Mouse (Mus musculus): ENCODE measurements at regions not wholly inside any gene's neighbourhood (a gene's known extent, or its start where the extent isn't known, plus 50 kb on each side); places are given as distances from the start of the nearest gene placed in this dataset.

DNA sequence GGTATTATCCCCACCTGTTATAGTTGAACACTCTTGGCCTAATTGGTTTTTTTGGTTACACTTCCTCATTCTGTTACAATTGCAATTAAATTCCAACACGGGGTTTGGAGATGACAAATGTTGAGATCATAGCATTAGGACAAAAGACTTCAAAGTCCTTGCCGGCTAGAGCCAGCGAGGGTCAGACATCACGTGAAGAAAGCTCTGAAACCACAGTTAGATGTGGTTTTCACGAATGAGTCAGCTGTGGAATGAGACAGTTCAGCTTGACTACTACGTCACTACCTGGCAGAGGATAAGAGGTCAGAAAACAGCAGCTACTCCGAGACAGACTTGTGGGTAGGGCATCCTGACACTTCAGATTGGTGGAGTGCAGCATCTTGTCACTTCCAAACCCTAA is 55.5 kb upstream of the Trio start:
- Histone ChIP-seq H3K36me3 (ENCODE audit: control insufficient read depth, insufficient read depth, low read length) (no peaks in the 10 kb centered on the region), H3K9me3 (ENCODE audit: control insufficient read depth, low read length) (no peaks in the 10 kb centered on the region), H3K9ac (ENCODE audit: low read length) (no peak overlapping the region), H3K27me3 (ENCODE audit: control insufficient read depth, insufficient read depth, low read length) (no peaks in the 10 kb centered on the region), H3K4me2 (no peak overlapping the region), H3K27ac (ENCODE audit: low read depth, low read length) (no peak overlapping the region), H3K4me1 (ENCODE audit: control insufficient read depth, insufficient read depth, low read length) (no peaks in the 10 kb centered on the region), H3K4me3 (ENCODE audit: low read depth, low read length) (no peak overlapping the region)
- ATAC-seq (ENCODE audit: low FRiP score) (no peak), DNase-seq (ENCODE audit: low spot score, missing footprints) (no peak)
- WGBS, result 80% methylated on average over 7 of the region's 7 CpGs

DNA sequence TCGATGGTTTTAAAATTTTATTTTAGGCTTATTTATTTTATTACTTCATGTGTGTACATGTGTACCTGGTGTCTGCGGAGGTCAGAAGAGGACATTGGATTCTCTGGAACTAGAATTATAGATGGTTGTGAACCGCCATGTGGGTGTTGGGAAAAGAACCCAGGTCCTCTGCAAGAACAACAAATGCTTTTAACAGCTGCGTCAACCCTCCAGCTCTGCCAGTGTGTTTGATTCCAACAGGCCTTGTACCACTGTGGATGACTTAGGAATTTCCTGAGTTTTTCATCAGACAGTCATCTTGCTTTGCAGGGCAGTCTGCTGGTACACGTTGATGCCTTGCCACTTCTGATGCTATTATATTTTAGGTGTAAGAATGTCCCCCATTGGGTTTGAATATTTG is 56.8 kb upstream of the Trio start:
- H3K27ac ChIP-seq (ENCODE audit: low read depth, low read length), result no peak overlapping the region
- H3K9me3 ChIP-seq (ENCODE audit: control insufficient read depth, low read length), result no peaks in the 10 kb centered on the region
- H3K4me3 ChIP-seq (ENCODE audit: low read depth, low read length), result no peak overlapping the region
- DNase-seq (ENCODE audit: low spot score, missing footprints) (peak; percentile 19), ATAC-seq (ENCODE audit: low FRiP score) (no peak)
- H3K36me3 ChIP-seq (ENCODE audit: control insufficient read depth, insufficient read depth, low read length), result no peaks in the 10 kb centered on the region
- WGBS, result 87% methylated on average over 5 of the region's 5 CpGs
- no peak overlapping the region for H3K9ac ChIP-seq (ENCODE audit: low read length)
- H3K4me2 ChIP-seq, result no peak overlapping the region
- H3K4me1 ChIP-seq (ENCODE audit: control insufficient read depth, insufficient read depth, low read length), result no peaks in the 10 kb centered on the region
- no peaks in the 10 kb centered on the region for H3K27me3 ChIP-seq (ENCODE audit: control insufficient read depth, insufficient read depth, low read length)

DNA sequence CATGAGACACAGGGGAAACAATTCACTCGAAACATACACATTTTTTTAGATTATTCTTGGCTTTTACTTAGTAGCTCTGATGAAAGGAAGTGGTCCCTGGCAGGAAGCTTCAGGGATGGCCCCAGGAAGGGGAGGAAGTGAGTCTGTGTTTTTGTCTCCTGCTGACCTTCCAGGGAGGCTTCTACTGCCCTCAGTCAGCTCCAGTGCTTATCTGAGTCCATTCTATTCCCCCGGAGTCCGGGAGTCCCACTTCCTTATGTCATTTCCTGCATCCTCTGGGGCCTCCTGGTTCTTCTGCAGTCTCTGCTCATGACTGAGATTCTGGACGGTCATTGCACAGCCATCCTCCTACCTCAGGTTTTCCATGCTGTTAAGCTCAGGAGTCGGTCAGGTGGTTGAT is 80.3 kb upstream of the Trio start:
- H3K4me2 ChIP-seq, result no peak overlapping the region
- H3K4me3 ChIP-seq (ENCODE audit: low read depth, low read length), result no peak overlapping the region
- WGBS, result 85% methylated on average over 5 of the region's 5 CpGs
- DNase-seq (ENCODE audit: low spot score, missing footprints) (no peak), ATAC-seq (ENCODE audit: low FRiP score) (no peak)
- H3K36me3 ChIP-seq (ENCODE audit: control insufficient read depth, insufficient read depth, low read length), result no peaks in the 10 kb centered on the region
- no peaks in the 10 kb centered on the region for H3K4me1 ChIP-seq (ENCODE audit: control insufficient read depth, insufficient read depth, low read length)
- H3K27ac ChIP-seq (ENCODE audit: low read depth, low read length), result no peak overlapping the region
- H3K9me3 ChIP-seq (ENCODE audit: control insufficient read depth, low read length), result no peaks in the 10 kb centered on the region
- H3K9ac ChIP-seq (ENCODE audit: low read length), result no peak overlapping the region
- H3K27me3 ChIP-seq (ENCODE audit: control insufficient read depth, insufficient read depth, low read length), result no peaks in the 10 kb centered on the region

DNA sequence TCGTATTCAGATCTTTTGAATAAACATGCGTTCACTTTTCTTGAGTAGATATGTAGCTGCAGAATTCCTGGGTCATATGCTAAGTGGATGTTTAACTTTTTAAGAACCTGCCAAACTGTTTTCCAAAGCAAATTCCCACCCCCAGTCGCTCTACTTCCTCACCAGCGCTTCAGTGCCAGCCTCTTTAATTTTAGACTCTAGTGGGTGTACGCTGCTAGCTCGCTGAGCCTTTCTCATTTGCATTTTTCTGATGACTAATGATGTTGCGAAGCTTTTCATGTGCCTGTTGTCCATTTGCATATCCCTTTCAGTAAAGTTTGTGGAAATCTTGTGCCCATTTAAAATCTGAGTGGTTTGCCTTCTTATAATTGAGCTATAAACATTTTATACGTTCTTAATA is 84.3 kb upstream of the Trio start:
- Histone ChIP-seq H3K36me3 (ENCODE audit: control insufficient read depth, insufficient read depth, low read length) (no peaks in the 10 kb centered on the region), H3K9ac (ENCODE audit: low read length) (no peak overlapping the region), H3K4me1 (ENCODE audit: control insufficient read depth, insufficient read depth, low read length) (0 out of 2 replicates have a peak, but pooled peaks cover 2% of the 10 kb centered on the region), H3K4me2 (no peak overlapping the region), H3K4me3 (ENCODE audit: low read depth, low read length) (no peak overlapping the region), H3K27me3 (ENCODE audit: control insufficient read depth, insufficient read depth, low read length) (no peaks in the 10 kb centered on the region), H3K27ac (ENCODE audit: low read depth, low read length) (no peak overlapping the region), H3K9me3 (ENCODE audit: control insufficient read depth, low read length) (no peaks in the 10 kb centered on the region)
- no peak for ATAC-seq (ENCODE audit: low FRiP score)
- no peak for DNase-seq (ENCODE audit: low spot score, missing footprints)
- 66% methylated on average over 8 of the region's 8 CpGs for WGBS

GRCm38 (mm10) chr15:28113491-28113890 is 87.8 kb upstream of the Trio start:
- Histone ChIP-seq H3K9ac (ENCODE audit: low read length) (no peak overlapping the region), H3K27me3 (ENCODE audit: control insufficient read depth, insufficient read depth, low read length) (no peaks in the 10 kb centered on the region), H3K36me3 (ENCODE audit: control insufficient read depth, insufficient read depth, low read length) (no peaks in the 10 kb centered on the region), H3K4me3 (ENCODE audit: low read depth, low read length) (no peak overlapping the region), H3K4me1 (ENCODE audit: control insufficient read depth, insufficient read depth, low read length) (0 out of 2 replicates have a peak, but pooled peaks cover 2% of the 10 kb centered on the region), H3K9me3 (ENCODE audit: control insufficient read depth, low read length) (no peaks in the 10 kb centered on the region), H3K4me2 (no peak overlapping the region), H3K27ac (ENCODE audit: low read depth, low read length) (no peak overlapping the region)
- WGBS, result 53% methylated on average over 4 of the region's 4 CpGs
- DNase-seq (ENCODE audit: low spot score, missing footprints) (no peak), ATAC-seq (ENCODE audit: low FRiP score) (no peak)

GRCm38 (mm10) chr15:28114180-28114747 is 88.6 kb upstream of the Trio start:
- ATAC-seq (ENCODE audit: low FRiP score) (no peak), DNase-seq (ENCODE audit: low spot score, missing footprints) (no peak)
- WGBS, result 78% methylated on average over 6 of the region's 6 CpGs

DNA sequence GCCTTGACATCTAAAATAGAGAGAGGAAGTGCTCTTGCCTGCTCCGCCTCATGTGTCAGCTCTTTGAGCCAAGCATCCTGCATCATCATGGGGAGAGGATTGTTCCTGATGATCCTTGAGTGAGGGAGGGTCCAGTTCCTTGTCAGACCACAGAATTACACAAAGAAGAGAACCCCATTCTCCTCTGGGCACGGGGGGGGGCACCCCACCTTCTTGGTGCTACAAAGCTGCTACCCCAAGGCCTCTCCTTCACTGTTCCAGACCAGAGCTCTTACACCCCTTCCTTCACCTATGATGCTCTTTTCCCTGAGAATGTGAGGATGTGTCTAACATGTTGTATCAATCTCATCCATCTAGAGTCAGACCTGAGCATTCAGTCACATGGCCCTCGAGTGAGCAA is 76.7 kb upstream of the Dnah5 start:
- DNase-seq (ENCODE audit: low spot score, missing footprints) (no peak), ATAC-seq (ENCODE audit: low FRiP score) (no peak)
- no peaks in the 10 kb centered on the region for H3K9me3 ChIP-seq (ENCODE audit: control insufficient read depth, low read length)
- no peak overlapping the region for H3K4me3 ChIP-seq (ENCODE audit: low read depth, low read length)
- H3K27me3 ChIP-seq (ENCODE audit: control insufficient read depth, insufficient read depth, low read length), result no peaks in the 10 kb centered on the region
- H3K9ac ChIP-seq (ENCODE audit: low read length), result no peak overlapping the region
- no peaks in the 10 kb centered on the region for H3K36me3 ChIP-seq (ENCODE audit: control insufficient read depth, insufficient read depth, low read length)
- no peak overlapping the region for H3K4me2 ChIP-seq
- H3K4me1 ChIP-seq (ENCODE audit: control insufficient read depth, insufficient read depth, low read length), result no peaks in the 10 kb centered on the region
- H3K27ac ChIP-seq (ENCODE audit: low read depth, low read length), result no peak overlapping the region
- 80% methylated on average over 3 of the region's 3 CpGs for WGBS

More at GRCm38 (mm10) chr15:28114180-28114747, 88.6 kb upstream of the Trio start:
- Histone ChIP-seq H3K27me3 (ENCODE audit: control insufficient read depth, insufficient read depth, low read length) (no peaks in the 10 kb centered on the region), H3K9me3 (ENCODE audit: control insufficient read depth, low read length) (no peaks in the 10 kb centered on the region), H3K4me2 (no peak overlapping the region), H3K9ac (ENCODE audit: low read length) (no peak overlapping the region), H3K36me3 (ENCODE audit: control insufficient read depth, insufficient read depth, low read length) (no peaks in the 10 kb centered on the region), H3K27ac (ENCODE audit: low read depth, low read length) (no peak overlapping the region), H3K4me1 (ENCODE audit: control insufficient read depth, insufficient read depth, low read length) (0 out of 2 replicates have a peak, but pooled peaks cover 2% of the 10 kb centered on the region), H3K4me3 (ENCODE audit: low read depth, low read length) (no peak overlapping the region)

- DNase-seq (ENCODE audit: low spot score, missing footprints) (no peak), ATAC-seq (ENCODE audit: low FRiP score) (no peak)
- Histone ChIP-seq H3K9me3 (ENCODE audit: control insufficient read depth, low read length) (no peaks in the 10 kb centered on the region), H3K4me1 (ENCODE audit: control insufficient read depth, insufficient read depth, low read length) (no peaks in the 10 kb centered on the region), H3K36me3 (ENCODE audit: control insufficient read depth, insufficient read depth, low read length) (no peaks in the 10 kb centered on the region), H3K27me3 (ENCODE audit: control insufficient read depth, insufficient read depth, low read length) (no peaks in the 10 kb centered on the region), H3K4me2 (no peak overlapping the region), H3K9ac (ENCODE audit: low read length) (no peak overlapping the region), H3K4me3 (ENCODE audit: low read depth, low read length) (no peak overlapping the region), H3K27ac (ENCODE audit: low read depth, low read length) (no peak overlapping the region)
- 91% methylated on average over 7 of the region's 7 CpGs for WGBS
Observed at GRCm38 (mm10) chr15:28129536-28129935, 74.0 kb upstream of the Dnah5 start.

DNA sequence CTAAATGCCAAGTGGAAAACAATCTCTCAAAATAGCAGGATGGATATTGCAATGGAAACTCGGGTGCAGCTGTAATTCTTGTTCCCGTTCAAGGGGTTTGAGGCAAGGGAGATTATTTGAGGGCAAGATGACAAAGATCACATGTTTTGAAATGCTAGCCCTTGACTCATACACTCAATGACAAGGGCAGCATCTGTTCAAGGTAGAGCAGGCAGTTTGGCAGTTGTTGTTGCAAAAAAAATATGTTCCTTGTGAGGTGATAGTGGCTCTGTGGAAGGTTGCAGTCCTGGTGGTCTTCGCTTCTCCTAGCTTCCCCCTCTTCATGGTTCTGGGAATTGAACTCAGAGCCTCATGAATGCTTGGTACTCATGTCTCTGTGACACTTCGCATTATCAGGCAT is 72.0 kb upstream of the Dnah5 start:
- no peaks in the 10 kb centered on the region for H3K4me1 ChIP-seq (ENCODE audit: control insufficient read depth, insufficient read depth, low read length)
- ATAC-seq (ENCODE audit: low FRiP score) (no peak), DNase-seq (ENCODE audit: low spot score, missing footprints) (no peak)
- no peak overlapping the region for H3K4me2 ChIP-seq
- H3K27me3 ChIP-seq (ENCODE audit: control insufficient read depth, insufficient read depth, low read length), result no peaks in the 10 kb centered on the region
- no peaks in the 10 kb centered on the region for H3K9me3 ChIP-seq (ENCODE audit: control insufficient read depth, low read length)
- WGBS, result 92% methylated on average over 4 of the region's 4 CpGs
- H3K36me3 ChIP-seq (ENCODE audit: control insufficient read depth, insufficient read depth, low read length), result no peaks in the 10 kb centered on the region
- H3K4me3 ChIP-seq (ENCODE audit: low read depth, low read length), result no peak overlapping the region
- H3K9ac ChIP-seq (ENCODE audit: low read length), result no peak overlapping the region
- H3K27ac ChIP-seq (ENCODE audit: low read depth, low read length), result no peak overlapping the region
